Mouse (Mus musculus) G1E-ER4 (cell line): ENCODE measurements around the gene Aqp11. TPM values are rescaled to one million over a fixed set of nuclear protein-coding genes. Genes with fewer than 3 reads are reported as not detected.

Experiments
- GATA1 ChIP-seq: IDR thresholded peaks from one replicate; pipeline ENCODE4 v1.8.0; 2012; ENCODE audit warnings: low read length, inconsistent platforms
- polyA plus RNA-seq: library from polyadenylated mRNA; stranded (reverse); fragments of >175 nt; gene quantifications from 2 replicates; pipeline ENCODE4 v1.2.3, GENCODE M21; 2012

The Aqp11 gene
- polyA plus RNA-seq, 1 experiment = 3.6 TPM

- no peak for TF ChIP-seq GATA1
Observed at GRCm38 (mm10) chr7:97696506-97697254, 41.4 kb downstream of the Aqp11 start, which contains the start of gene Clns1a. Clns1a (plus strand) TSS chr7:97696634.

GRCm38 (mm10) chr7:97696133-97696505 lies 42.0 kb downstream of the Aqp11 start:
- TF ChIP-seq GATA1 = no peak

- no peak for TF ChIP-seq GATA1
Observed at GRCm38 (mm10) chr7:97695441-97695840, 42.6 kb downstream of the Aqp11 start.

DNA sequence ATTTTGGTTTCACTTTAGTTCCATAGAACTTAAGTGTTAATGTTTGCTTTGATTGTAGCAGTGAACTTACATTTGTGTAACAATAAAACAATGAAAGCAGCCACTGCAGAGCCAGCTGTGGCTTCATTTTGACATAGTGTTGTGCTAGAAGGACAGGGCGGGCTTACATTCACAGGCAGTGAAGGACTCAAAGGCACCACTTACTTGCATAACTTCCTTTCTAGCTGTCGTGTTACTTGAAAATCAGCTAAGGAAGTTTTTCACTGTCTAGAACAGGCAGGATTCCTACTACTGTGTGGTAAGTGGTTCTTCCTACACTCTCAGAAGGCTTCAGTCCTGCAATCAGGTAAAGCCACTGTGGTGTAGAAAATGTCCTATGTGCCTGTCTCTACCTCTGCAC lies 50.3 kb downstream of the Aqp11 start:
- no peak for TF ChIP-seq GATA1

DNA sequence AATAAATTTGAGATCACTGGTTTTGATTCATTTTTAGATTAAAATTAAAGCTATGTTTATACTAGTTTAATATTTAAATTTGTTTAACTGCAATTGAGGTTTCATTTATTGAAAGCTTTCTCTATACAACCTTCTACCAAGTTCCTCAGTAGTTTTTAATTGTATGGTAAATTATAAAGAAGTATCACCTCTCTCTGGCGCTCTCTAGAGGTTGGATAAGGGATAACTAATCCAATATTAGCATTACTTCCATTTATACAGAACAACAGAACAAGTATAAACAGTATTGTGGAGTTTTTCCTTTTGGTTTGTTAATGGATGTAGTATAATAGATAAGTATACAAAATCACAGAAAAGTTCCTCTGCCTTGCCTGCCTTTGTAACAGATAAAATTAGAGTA lies 58.9 kb downstream of the Aqp11 start:
- TF ChIP-seq GATA1 = no peak

Other genes starting within 250 kb of the Aqp11 start
- gene Aamdc, start 158.8 kb downstream of the Aqp11 start, polyA plus RNA-seq = 1.7 and 5.0 TPM in 2 replicates
- gene Rsf1, start 158.4 kb downstream of the Aqp11 start, polyA plus RNA-seq = 13.1 and 15.0 TPM in 2 replicates
- gene Clns1a, start 41.7 kb downstream of the Aqp11 start, polyA plus RNA-seq = 45.5 and 71.6 TPM in 2 replicates
- 0.11 TPM in 1 of 2 replicates, not detected in the other for gene Pak1, start 50.3 kb upstream of the Aqp11 start, polyA plus RNA-seq
- not detected in 2 replicates for gene Gdpd4, start 181.7 kb upstream of the Aqp11 start, polyA plus RNA-seq